Mouse (Mus musculus): ENCODE data around the gene Rbm20. TPM values are rescaled to one million over a fixed set of nuclear protein-coding genes. Genes with fewer than 3 reads are reported as not detected.

Rbm20 gene
- polyA plus RNA-seq, 1 experiment from 2014 or later, result 0.59 TPM

DNA sequence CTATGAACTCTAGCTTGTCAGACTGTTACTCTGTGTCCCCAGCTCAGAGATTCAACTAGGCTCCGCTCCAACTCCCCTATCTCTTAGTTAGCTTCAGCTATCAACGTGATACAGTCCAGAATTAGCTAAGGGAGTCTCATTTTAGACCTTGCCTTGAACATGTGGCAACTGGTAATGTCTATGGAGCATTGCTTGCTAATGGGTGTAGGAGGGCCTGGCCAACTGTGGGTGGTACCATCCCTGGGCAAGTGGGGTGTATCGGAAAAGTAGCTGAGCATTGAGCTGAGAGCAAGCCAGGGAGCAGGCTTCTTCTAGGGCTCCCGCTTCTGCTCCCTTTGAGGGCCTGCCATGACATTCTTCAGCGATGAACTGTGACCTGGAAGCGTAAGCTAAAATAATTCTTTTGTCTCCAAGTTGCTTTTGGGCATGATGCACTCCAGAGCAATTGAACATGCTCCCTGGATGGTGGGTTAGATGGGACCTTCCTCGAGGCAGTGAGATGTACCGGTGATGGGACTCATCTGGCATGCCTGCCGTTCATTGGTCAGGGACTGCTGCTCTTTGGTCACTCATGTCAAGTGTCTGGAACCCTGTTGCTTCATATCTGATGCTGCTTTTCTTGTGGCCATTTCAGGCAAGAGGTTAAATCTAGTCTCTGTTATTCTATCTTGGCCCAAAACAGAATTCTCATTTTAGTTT lies 16.2 kb upstream of the Rbm20 start:
- Histone ChIP-seq H3K27me3 (ENCODE audit: insufficient read depth, low read length) (no peaks in the 10 kb centered on the region; the same call in 1 of the 2 replicates), H3K9ac (no peak overlapping the region), H3K9me3 (ENCODE audit: low read depth, low read length) (no peaks in the 10 kb centered on the region), H3K36me3 (ENCODE audit: insufficient read depth) (no peaks in the 10 kb centered on the region), H3K4me1 (ENCODE audit: insufficient read depth) (no peaks in the 10 kb centered on the region), H3K4me3 (ENCODE audit: low read depth, low read length) (no peak overlapping the region), H3K4me2 (no peak overlapping the region), H3K27ac (ENCODE audit: low read depth) (no peak overlapping the region)
- DNase-seq (peak; percentile 45), ATAC-seq (ENCODE audit: insufficient read depth) (peak; percentile 35; the same call in 1 of the 2 replicates)
- 59% methylated on average over 9 of the region's 9 CpGs for WGBS
- no peak for TF ChIP-seq CTCF (IDR thresholded peaks at IDR 0.05; ENCODE audit: low read depth)

DNA sequence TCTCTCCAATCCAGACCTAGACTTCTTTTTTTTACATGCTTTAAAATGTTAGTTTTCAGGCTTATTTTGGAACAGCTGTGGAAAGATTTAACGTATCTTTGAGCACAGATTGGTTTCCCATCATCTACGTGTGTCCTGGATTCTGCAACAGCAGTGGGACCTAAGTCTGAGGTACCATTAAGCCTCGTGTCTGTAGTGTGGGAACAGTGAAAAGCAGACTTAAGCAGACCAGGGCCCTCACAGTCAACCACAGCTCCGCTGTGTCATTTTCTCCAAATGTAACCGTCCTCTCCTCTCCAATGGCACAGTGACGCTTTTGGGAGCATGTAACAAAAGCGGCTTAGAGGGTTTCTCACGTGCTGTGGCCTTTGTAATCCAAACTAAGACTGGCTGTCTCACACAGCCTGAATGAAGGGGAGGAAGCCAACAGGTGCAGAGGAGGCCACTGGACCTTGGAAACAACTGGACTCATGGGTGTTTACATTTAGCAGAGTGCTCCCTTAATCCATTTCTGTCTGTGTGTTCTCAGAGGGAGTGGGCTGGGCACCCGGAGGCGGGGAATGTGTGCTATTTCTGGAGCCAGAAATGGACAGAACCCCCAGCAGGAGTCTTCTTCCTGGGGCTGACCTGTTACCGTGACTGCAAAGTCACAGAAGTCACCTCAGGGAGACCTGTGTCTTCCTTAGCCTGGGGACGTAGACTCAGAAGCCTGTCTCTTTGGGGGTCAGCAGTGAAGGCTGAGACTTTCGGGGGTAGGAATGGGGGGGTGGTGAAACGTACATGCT lies 15.0 kb upstream of the Rbm20 start:
- Histone ChIP-seq H3K9me3 (ENCODE audit: low read depth, low read length) (no peaks in the 10 kb centered on the region), H3K27ac (ENCODE audit: low read depth) (no peak overlapping the region), H3K9ac (no peak overlapping the region), H3K4me1 (ENCODE audit: insufficient read depth) (no peaks in the 10 kb centered on the region), H3K27me3 (ENCODE audit: insufficient read depth, low read length) (peaks cover 4% of the 10 kb centered on the region; the same call in 1 of the 2 replicates), H3K36me3 (ENCODE audit: insufficient read depth) (no peaks in the 10 kb centered on the region), H3K4me3 (ENCODE audit: low read depth, low read length) (no peak overlapping the region), H3K4me2 (no peak overlapping the region)
- TF ChIP-seq CTCF (IDR thresholded peaks at IDR 0.05; ENCODE audit: low read depth), result no peak
- ATAC-seq (ENCODE audit: insufficient read depth) (no peak), DNase-seq (no peak)
- 46% methylated on average over 14 of the region's 14 CpGs for WGBS

DNA sequence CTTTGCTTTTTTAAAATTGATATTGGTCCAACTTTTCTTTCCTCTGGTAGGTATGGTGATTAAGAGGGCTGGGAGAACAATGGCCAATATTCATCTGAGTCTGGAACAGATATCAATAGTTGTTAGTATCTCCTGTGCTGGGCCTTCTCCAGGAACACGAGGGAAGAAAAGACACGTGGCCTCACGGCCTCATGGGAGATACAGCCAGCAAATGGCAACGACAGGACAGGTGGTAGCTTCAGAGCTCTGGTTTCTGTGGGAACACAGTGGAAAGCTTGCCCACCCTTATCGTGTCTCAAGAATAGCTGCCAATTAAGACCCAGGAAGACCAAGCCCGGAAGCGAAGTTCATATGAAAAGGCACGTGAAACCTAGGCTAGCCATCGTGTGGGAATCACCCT lies 12.3 kb upstream of the Rbm20 start:
- no peaks in the 10 kb centered on the region for H3K36me3 ChIP-seq (ENCODE audit: insufficient read depth)
- no peaks in the 10 kb centered on the region for H3K9me3 ChIP-seq (ENCODE audit: low read depth, low read length)
- WGBS, result 85% methylated on average over 9 of the region's 9 CpGs
- ATAC-seq (ENCODE audit: insufficient read depth) (no peak), DNase-seq (no peak)
- no peaks in the 10 kb centered on the region for H3K4me1 ChIP-seq (ENCODE audit: insufficient read depth)
- 0 out of 2 replicates have a peak, but pooled peaks cover 4% of the 10 kb centered on the region for H3K27me3 ChIP-seq (ENCODE audit: insufficient read depth, low read length)
- H3K4me2 ChIP-seq, result no peak overlapping the region
- H3K9ac ChIP-seq, result no peak overlapping the region
- TF ChIP-seq CTCF (IDR thresholded peaks at IDR 0.05; ENCODE audit: low read depth), result no peak
- no peak overlapping the region for H3K27ac ChIP-seq (ENCODE audit: low read depth)
- H3K4me3 ChIP-seq (ENCODE audit: low read depth, low read length), result no peak overlapping the region

DNA sequence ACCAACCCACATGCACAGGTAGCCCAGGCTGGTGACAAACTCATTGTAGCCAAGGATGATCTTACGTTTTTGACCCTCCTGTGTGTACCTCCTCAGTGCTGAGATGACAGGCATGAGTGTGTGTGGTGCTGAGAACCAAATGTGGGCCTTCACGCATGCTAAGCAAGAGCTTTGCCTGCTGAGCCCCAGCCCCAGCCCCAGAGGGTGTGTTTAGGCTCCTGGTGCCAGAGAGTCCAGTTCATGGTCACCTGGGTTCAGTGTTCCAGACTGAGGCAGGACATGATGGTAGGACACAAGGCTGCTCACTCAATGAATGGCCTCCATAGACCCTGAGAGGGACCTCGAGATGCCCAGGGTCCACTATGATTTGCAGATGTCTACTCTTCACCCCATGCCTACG lies 11.7 kb upstream of the Rbm20 start:
- Histone ChIP-seq H3K4me1 (ENCODE audit: insufficient read depth) (no peaks in the 10 kb centered on the region), H3K27me3 (ENCODE audit: insufficient read depth, low read length) (peaks cover 5% of the 10 kb centered on the region; the same call in 1 of the 2 replicates), H3K9ac (no peak overlapping the region), H3K9me3 (ENCODE audit: low read depth, low read length) (no peaks in the 10 kb centered on the region), H3K4me2 (no peak overlapping the region), H3K4me3 (ENCODE audit: low read depth, low read length) (no peak overlapping the region), H3K36me3 (ENCODE audit: insufficient read depth) (no peaks in the 10 kb centered on the region), H3K27ac (ENCODE audit: low read depth) (no peak overlapping the region)
- ATAC-seq (ENCODE audit: insufficient read depth) (no peak), DNase-seq (no peak)
- 85% methylated on average over 4 of the region's 4 CpGs for WGBS
- TF ChIP-seq CTCF (IDR thresholded peaks at IDR 0.05; ENCODE audit: low read depth), result no peak

DNA sequence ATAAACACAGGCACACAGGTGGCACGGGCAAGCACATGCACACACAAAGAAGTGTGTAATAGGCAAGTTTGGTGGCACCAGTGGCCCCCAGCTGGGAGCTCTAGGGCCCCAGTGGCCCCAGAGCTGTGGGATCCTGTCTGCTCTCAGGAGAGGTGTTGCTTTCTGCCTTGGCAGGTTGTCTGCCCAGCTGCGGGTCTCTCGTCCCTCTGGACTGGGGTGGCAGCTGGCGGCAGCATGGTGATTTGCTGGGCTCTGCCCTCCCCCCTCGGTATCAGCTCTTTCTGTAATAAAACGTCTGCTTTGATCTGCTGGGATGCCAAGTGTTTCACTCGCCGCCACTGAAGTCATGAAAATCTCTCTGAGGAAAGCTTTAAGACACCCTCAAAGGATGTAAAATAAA lies 10.4 kb upstream of the Rbm20 start:
- no peaks in the 10 kb centered on the region for H3K36me3 ChIP-seq (ENCODE audit: insufficient read depth)
- ATAC-seq (ENCODE audit: insufficient read depth) (no peak), DNase-seq (no peak)
- WGBS, result 22% methylated on average over 8 of the region's 8 CpGs
- no peak overlapping the region for H3K4me3 ChIP-seq (ENCODE audit: low read depth, low read length)
- H3K9ac ChIP-seq, result no peak overlapping the region
- TF ChIP-seq CTCF (IDR thresholded peaks at IDR 0.05; ENCODE audit: low read depth), result no peak
- no peak overlapping the region for H3K27ac ChIP-seq (ENCODE audit: low read depth)
- no peaks in the 10 kb centered on the region for H3K9me3 ChIP-seq (ENCODE audit: low read depth, low read length)
- H3K27me3 ChIP-seq (ENCODE audit: insufficient read depth, low read length), result peaks cover 9% of the 10 kb centered on the region
- no peak overlapping the region for H3K4me2 ChIP-seq
- no peaks in the 10 kb centered on the region for H3K4me1 ChIP-seq (ENCODE audit: insufficient read depth)

DNA sequence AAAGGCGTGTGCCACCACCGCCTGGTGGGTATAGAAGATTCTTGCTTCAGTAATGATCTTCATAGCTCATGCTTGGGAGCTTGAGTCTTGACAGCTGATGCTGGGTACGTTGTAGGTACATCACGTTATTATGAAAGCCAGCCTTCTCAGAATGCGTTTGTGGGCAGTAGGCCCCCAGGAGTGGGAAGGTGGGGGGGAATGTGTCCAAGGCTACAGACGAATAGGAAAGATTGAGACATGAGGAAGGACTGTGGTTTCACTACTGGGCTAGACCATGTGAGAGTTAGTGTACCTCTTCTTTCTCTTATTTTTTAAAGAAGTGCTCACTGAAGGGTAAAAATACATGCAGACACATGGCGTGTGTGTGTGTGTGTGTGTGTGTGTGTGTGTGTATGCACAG lies 8.3 kb upstream of the Rbm20 start:
- WGBS, result 83% methylated on average over 7 of the region's 7 CpGs
- no peak overlapping the region for H3K4me3 ChIP-seq (ENCODE audit: low read depth, low read length)
- H3K9ac ChIP-seq, result no peak overlapping the region
- no peak for TF ChIP-seq CTCF (IDR thresholded peaks at IDR 0.05; ENCODE audit: low read depth)
- no peak for DNase-seq
- H3K4me1 ChIP-seq (ENCODE audit: insufficient read depth), result no peaks in the 10 kb centered on the region
- no peak overlapping the region for H3K27ac ChIP-seq (ENCODE audit: low read depth)
- peaks cover 16% of the 10 kb centered on the region for H3K27me3 ChIP-seq (ENCODE audit: insufficient read depth, low read length)
- no peaks in the 10 kb centered on the region for H3K36me3 ChIP-seq (ENCODE audit: insufficient read depth)
- no peaks in the 10 kb centered on the region for H3K9me3 ChIP-seq (ENCODE audit: low read depth, low read length)
- no peak overlapping the region for H3K4me2 ChIP-seq
- ATAC-seq (ENCODE audit: insufficient read depth), result no peak

DNA sequence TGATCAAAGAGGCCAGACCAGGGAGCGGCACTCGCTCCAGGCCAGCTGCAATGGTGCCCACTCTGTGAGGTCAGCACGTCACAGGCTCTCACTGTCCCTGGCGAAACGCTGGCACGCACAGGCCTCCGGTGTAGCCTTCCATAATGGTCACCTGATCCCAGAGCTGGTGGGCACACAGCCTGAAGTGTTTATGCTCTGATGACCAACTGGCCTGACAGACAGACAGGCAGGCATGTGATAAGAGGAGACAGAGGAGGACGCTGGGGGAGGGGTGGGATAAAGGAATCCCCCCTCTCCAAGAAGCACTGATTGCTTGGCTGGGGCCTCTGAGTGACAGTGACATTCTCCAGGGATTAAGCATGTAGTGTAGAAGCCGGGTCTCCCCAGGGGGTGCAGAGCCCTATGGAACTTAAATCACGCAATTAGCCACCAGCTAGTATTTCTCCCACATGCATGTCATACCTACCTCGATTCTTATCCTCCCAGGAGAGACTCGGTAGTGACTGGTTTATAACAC lies 6.4 kb upstream of the Rbm20 start:
- Histone ChIP-seq H3K9me3 (ENCODE audit: low read depth, low read length) (no peaks in the 10 kb centered on the region), H3K9ac (no peak overlapping the region), H3K27me3 (ENCODE audit: insufficient read depth, low read length) (peaks cover 34% of the 10 kb centered on the region), H3K4me3 (ENCODE audit: low read depth, low read length) (no peak overlapping the region), H3K27ac (ENCODE audit: low read depth) (no peak overlapping the region), H3K36me3 (ENCODE audit: insufficient read depth) (no peaks in the 10 kb centered on the region), H3K4me2 (no peak overlapping the region), H3K4me1 (ENCODE audit: insufficient read depth) (no peaks in the 10 kb centered on the region)
- DNase-seq (no peak), ATAC-seq (ENCODE audit: insufficient read depth) (no peak)
- no peak for TF ChIP-seq CTCF (IDR thresholded peaks at IDR 0.05; ENCODE audit: low read depth)
- WGBS, result 22% methylated on average over 12 of the region's 12 CpGs
